Mouse (Mus musculus) cortical plate, adult 2 months (tissue): ENCODE results near the gene Col12a1.

Experiments used
- CTCF ChIP-seq: fragments of 200-500 bp; IDR thresholded peaks from 2 replicates; pipeline ENCODE4 v1.5.1; 2011; ENCODE audit warnings: mild to moderate bottlenecking, control low read depth, low read length; ENCODE audit not compliant: insufficient read depth; ENCODE audit errors: extremely low read depth
- POLR2A ChIP-seq: fragments of 200-500 bp; IDR thresholded peaks from 2 replicates; pipeline ENCODE4 v1.6.1; 2011; ENCODE audit warnings: mild to moderate bottlenecking, low read length, control low read depth; ENCODE audit not compliant: insufficient read depth; ENCODE audit errors: extremely low read depth

DNA sequence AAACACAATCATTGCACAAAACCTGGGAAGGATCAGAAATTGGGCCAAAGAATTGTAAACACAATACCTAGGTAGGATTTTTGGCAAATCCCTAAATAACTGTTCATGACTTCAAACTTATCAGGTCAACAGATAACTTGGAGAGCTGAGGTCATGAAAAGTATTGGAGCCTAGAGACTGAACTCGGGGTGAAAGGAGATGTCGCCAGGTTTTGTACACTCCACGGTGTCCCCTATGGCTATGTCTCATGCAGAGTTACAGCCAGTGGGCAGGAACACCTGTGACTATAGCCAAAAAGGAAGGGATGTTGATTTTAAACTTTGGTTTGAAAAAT is 118.4 kb downstream of the Col12a1 start:
- TF ChIP-seq POLR2A = no peak
- no peak for TF ChIP-seq CTCF
